Mouse (Mus musculus) brain, embryonic 18.5 days (tissue): Measurements from ENCODE around the gene Ucn3.

Experiments
- DNase-seq: peaks from one replicate; pipeline ENCODE4 v3.0.0-alpha.2; 2012; ENCODE audit warnings: low read depth, low spot score

The Ucn3 gene

DNA sequence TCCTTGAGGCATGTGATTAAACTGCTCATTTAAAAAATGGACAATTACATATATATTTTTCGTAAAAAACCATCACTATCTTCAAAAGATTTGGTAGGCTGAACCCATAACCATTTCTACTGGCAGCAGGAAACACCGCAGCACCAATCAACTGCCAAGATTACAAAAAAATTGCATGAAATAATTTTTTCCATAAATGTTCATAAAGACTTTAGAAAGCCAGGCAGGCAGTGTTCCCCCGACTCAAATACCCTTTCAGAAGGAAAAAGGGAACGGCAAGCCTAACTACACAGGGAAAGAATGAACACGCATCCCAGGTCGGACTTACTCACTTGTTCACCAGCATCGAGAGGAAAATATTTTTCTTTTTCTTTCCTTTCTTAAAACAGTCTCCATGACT is 52.5 kb downstream of the Ucn3 start:
- DNase-seq: no peak

DNA sequence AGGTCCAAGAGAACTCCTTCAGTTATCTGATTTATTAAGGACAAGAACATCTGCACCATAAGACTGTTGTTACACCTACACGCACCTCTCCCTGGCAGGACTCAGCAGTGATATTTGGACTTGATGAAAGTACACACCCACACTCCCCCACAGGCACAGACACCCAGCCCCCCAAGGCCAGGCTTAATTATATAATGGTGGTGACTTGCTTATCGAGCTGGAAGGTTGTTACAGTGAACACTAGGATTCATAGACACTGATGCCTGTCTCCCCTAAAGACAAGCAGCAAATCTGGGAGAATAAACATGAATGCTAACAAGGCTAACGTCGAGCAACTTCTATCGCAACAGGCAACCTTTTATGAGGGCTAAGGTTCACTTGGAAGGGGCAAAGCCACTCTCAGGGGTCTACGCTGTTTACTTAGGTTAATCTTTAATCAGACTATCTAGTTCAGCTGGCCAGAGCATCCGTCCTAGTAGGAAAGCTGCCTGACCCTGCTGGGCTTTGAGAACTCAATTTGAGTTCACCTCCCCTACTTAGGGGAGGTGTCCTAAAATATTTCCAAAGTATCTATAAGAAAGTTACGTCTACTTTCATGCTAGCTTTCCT is 53.6 kb downstream of the Ucn3 start:
- DNase-seq: no peak
